Comparison of ENCODE assay signal across 7 mouse cellular contexts in genomic region chr13:76017974-76018843, GRCm38 (mm10). TPM values are rescaled to one million over a fixed set of nuclear protein-coding genes. Genes with fewer than 3 reads are reported as not detected.
DNase-seq lines count a peak whose midpoint lies in the region; ATAC-seq and TF ChIP-seq lines count a peak whose summit lies in the region.

Gene Rfesd, minus strand, starts transcription at chr13:76018719.

- no peaks in the 10 kb centered on the region for H3K9me3 ChIP-seq in embryonic facial prominence, embryonic 12.5 days
- no peaks in the 10 kb centered on the region for H3K9me3 ChIP-seq in limb, embryonic 12.5 days
- no peaks in the 10 kb centered on the region for H3K9me3 ChIP-seq in midbrain, embryonic 15.5 days

- peaks cover 7% of the 10 kb centered on the region; the same call in 1 of the 2 replicates for H3K4me1 ChIP-seq in embryonic facial prominence, embryonic 12.5 days
- peaks cover 6% of the 10 kb centered on the region; the same call in 1 of the 2 replicates for H3K4me1 ChIP-seq in kidney, adult 2 months (ENCODE audit: control insufficient read depth, insufficient read depth, low read length)
- peaks cover 3% of the 10 kb centered on the region; the same call in 1 of the 2 replicates for H3K4me1 ChIP-seq in limb, embryonic 12.5 days (replicated peaks)
- H3K4me1 ChIP-seq in midbrain, embryonic 15.5 days, result peaks cover 9% of the 10 kb centered on the region
- H3K4me1 ChIP-seq in spleen, adult 2 months (ENCODE audit: control insufficient read depth, insufficient read depth, insufficient read length), result 0 out of 2 replicates have a peak, but pooled peaks cover 2% of the 10 kb centered on the region

- peak within 1 kb of the TSS; percentile 86 for H3K27ac ChIP-seq in embryonic facial prominence, embryonic 12.5 days
- peak within 1 kb of the TSS; percentile 93 for H3K27ac ChIP-seq in kidney, adult 2 months (ENCODE audit: insufficient read depth, low read depth, low read length)
- H3K27ac ChIP-seq in limb, embryonic 12.5 days, result peak within 1 kb of the TSS; percentile 85
- H3K27ac ChIP-seq in midbrain, embryonic 15.5 days, result peak within 1 kb of the TSS; percentile 87
- H3K27ac ChIP-seq in spleen, adult 2 months (ENCODE audit: insufficient read depth, low read length), result peak within 1 kb of the TSS; percentile 96

- under 1% methylated on average over 50 of the region's 50 CpGs for WGBS in embryonic facial prominence, embryonic 12.5 days
- under 1% methylated on average over 50 of the region's 50 CpGs for WGBS in kidney, adult 2 months
- WGBS in limb, embryonic 12.5 days, result 2% methylated on average over 50 of the region's 50 CpGs
- WGBS in midbrain, embryonic 15.5 days, result under 1% methylated on average over 50 of the region's 50 CpGs
- under 1% methylated on average over 50 of the region's 50 CpGs for WGBS in spleen, adult 2 months

- ATAC-seq in embryonic facial prominence, embryonic 12.5 days (ENCODE audit: insufficient number of reproducible peaks, insufficient read depth, low FRiP score, low TSS enrichment), result peak; percentile 100
- peak; percentile 99 for ATAC-seq in limb, embryonic 12.5 days (ENCODE audit: insufficient number of reproducible peaks, insufficient read depth, low FRiP score, low TSS enrichment, low read depth)
- peak; percentile 100 for ATAC-seq in midbrain, embryonic 15.5 days (replicated peaks)

- H3K4me2 ChIP-seq in embryonic facial prominence, embryonic 12.5 days (replicated peaks), result peak within 1 kb of the TSS; percentile 58
- H3K4me2 ChIP-seq in limb, embryonic 12.5 days, result peak within 1 kb of the TSS; percentile 59
- peak within 1 kb of the TSS; percentile 56 for H3K4me2 ChIP-seq in midbrain, embryonic 15.5 days

- DNase-seq in adrenal gland, postnatal 25 days, result peak; percentile 98
- DNase-seq in heart, adult 18-20 months, result peak; percentile 98 to 99
- peak; percentile 99 for DNase-seq in kidney, adult 2 months
- peak; percentile 93 to 98 for DNase-seq in spleen, adult 2 months (ENCODE audit: low read depth in 1 of 2, low spot score in 2 of 2)

- TF ChIP-seq POLR2A in kidney, adult 2 months (IDR thresholded peaks at IDR 0.05; ENCODE audit: low read depth, low read length), result peak; percentile 93
- TF ChIP-seq POLR2A in spleen, adult 2 months (IDR thresholded peaks at IDR 0.05; ENCODE audit: low read depth, low read length), result peak; percentile 71

- H3K4me3 ChIP-seq in embryonic facial prominence, embryonic 12.5 days, result peak within 1 kb of the TSS; percentile 70
- peak within 1 kb of the TSS; percentile 85 for H3K4me3 ChIP-seq in kidney, adult 2 months (ENCODE audit: insufficient read depth, low read depth, low read length)
- H3K4me3 ChIP-seq in limb, embryonic 12.5 days (replicated peaks), result peak within 1 kb of the TSS; percentile 50
- peak within 1 kb of the TSS; percentile 54 for H3K4me3 ChIP-seq in midbrain, embryonic 15.5 days
- peak within 1 kb of the TSS; percentile 83 for H3K4me3 ChIP-seq in spleen, adult 2 months (ENCODE audit: extremely low read depth, insufficient read depth, insufficient read length)

- no peaks in the 10 kb centered on the region for H3K36me3 ChIP-seq in embryonic facial prominence, embryonic 12.5 days
- no peaks in the 10 kb centered on the region for H3K36me3 ChIP-seq in kidney, adult 2 months (ENCODE audit: control insufficient read depth, insufficient read depth, low read length)
- no peaks in the 10 kb centered on the region for H3K36me3 ChIP-seq in limb, embryonic 12.5 days
- no peaks in the 10 kb centered on the region for H3K36me3 ChIP-seq in midbrain, embryonic 15.5 days (replicated peaks)
- H3K36me3 ChIP-seq in spleen, adult 2 months (ENCODE audit: control insufficient read depth, insufficient read depth, low read length), result no peaks in the 10 kb centered on the region

- TF ChIP-seq CTCF in kidney, adult 2 months (conservative IDR thresholded peaks at IDR 0.05; ENCODE audit: insufficient read depth, insufficient read length, low read depth, low read length), result no peak
- TF ChIP-seq CTCF in spleen, adult 2 months (IDR thresholded peaks at IDR 0.05; ENCODE audit: extremely low read depth, insufficient read depth, insufficient read length, insufficient replicate concordance), result no peak

- no peaks in the 10 kb centered on the region for H3K27me3 ChIP-seq in embryonic facial prominence, embryonic 12.5 days
- no peaks in the 10 kb centered on the region for H3K27me3 ChIP-seq in kidney, adult 2 months (replicated peaks; ENCODE audit: control insufficient read depth, insufficient read depth, low read length)
- 0 out of 2 replicates have a peak, but pooled peaks cover 2% of the 10 kb centered on the region for H3K27me3 ChIP-seq in limb, embryonic 12.5 days
- H3K27me3 ChIP-seq in midbrain, embryonic 15.5 days (replicated peaks), result no peaks in the 10 kb centered on the region
- no peaks in the 10 kb centered on the region for H3K27me3 ChIP-seq in spleen, adult 2 months (ENCODE audit: control insufficient read depth, insufficient read depth, low read length)

- peak within 1 kb of the TSS; percentile 75 for H3K9ac ChIP-seq in embryonic facial prominence, embryonic 12.5 days
- peak within 1 kb of the TSS; percentile 73 for H3K9ac ChIP-seq in limb, embryonic 12.5 days (replicated peaks)
- H3K9ac ChIP-seq in midbrain, embryonic 15.5 days, result peak within 1 kb of the TSS; percentile 76

RNA-seq across cellular contexts. Expression of gene Rfesd, which starts in this region (rescaled TPM):
- 27.7 and 30.7 TPM in 2 replicates for total RNA-seq in adrenal gland, postnatal 25 days (2021)
- 20.5 and 21.3 TPM in 2 replicates for polyA plus RNA-seq in embryonic facial prominence, embryonic 12.5 days (2016; fragmentation: Nextera tagmentation; extraction: Ambion mirVana)
- total RNA-seq in heart, adult 18-20 months (2021), result 10 to 100 TPM; 11.6 to 13.8 TPM
- polyA plus RNA-seq in kidney, adult 2 months (2012; rRNA removed), result 5.8 and 7.1 TPM in 2 replicates
- polyA plus RNA-seq in limb, embryonic 12.5 days (2016; fragmentation: Nextera tagmentation; extraction: Ambion mirVana), result 21.5 and 22.4 TPM in 2 replicates
- polyA plus RNA-seq in midbrain, embryonic 15.5 days (2015; fragmentation: Nextera tagmentation; extraction: Ambion mirVana), result 18.8 and 19.0 TPM in 2 replicates
- polyA plus RNA-seq in spleen, adult 2 months (2012; rRNA removed), result 2.8 and 3.4 TPM in 2 replicates

Comparison
In these comparisons a context has a peak if more than half of its experiments do, and no peak if none do; other contexts are left out.
1. Peak in every context shown above with its lines: DNase-seq, ATAC-seq, H3K4me3 ChIP-seq and H3K27ac ChIP-seq.